Mouse (Mus musculus) activated CD4-positive, CD25-positive, alpha-beta regulatory T cell, adult 4 months (primary cell): ENCODE results near the gene Dpm3. TPM values are rescaled to one million over a fixed set of nuclear protein-coding genes. Genes with fewer than 3 reads are reported as not detected.
A peak's percentile ranks its signal among the peaks of the same experiment; 100 is the strongest.

Source experiments
- ATAC-seq: one replicate; pipeline ENCODE4 v1.8.0; 2017
- polyA plus RNA-seq, 2 experiments: library from polyadenylated mRNA; unstranded; fragments of 100-300 nt; shearing (Covaris generic); gene quantifications; one replicate each; pipeline ENCODE4 v1.2.1; 2017

Dpm3 gene
- polyA plus RNA-seq, 2 experiments from 2014 or later: 124 to 160 TPM

DNA sequence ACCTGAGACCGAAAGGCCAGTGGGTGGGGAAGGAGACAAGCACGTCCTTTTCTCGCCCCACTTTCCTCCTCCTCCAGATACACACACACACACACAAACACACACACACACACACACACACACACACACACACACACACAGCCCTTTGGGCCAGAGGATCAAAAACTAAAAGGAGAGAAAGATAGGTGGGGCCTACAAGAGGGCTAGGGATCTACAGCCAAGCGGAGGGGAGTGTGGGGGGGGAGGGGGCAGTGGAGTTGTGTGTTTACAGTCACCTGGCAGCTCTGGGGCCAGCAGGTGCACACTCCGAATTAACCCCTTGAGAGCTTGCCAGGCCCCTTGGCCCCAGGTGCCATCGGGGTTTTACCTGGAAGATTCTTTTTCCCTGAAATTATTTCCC is 26.5 kb upstream of the Dpm3 start:
- no peak for ATAC-seq

DNA sequence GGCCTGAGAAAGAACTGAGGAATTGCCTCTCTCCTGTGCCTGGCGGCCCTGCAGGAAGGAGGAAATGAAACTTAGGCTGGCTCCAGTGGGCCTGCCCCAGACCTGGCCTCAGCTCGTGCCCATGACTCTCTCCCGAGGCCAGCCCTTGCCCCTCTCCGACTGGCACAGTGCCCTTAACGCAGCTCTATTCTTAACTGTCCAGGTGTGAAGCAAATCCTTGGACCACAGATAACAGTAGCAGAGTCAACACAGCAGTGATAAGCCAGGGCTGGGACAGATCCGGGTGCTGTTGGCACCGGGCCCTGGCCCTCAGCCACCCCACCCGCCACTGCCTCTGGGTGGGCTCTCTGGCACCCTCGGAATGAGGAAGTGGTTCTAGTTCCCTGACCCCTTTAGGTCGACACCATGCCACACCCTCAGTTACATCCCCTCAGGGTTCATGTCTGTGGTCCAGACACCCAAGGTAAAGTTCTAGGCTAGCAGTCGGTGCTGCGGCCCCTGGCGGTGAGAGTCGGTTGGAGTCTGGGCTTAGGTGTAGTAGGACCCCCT is 25.5 kb upstream of the Dpm3 start:
- ATAC-seq: no peak

DNA sequence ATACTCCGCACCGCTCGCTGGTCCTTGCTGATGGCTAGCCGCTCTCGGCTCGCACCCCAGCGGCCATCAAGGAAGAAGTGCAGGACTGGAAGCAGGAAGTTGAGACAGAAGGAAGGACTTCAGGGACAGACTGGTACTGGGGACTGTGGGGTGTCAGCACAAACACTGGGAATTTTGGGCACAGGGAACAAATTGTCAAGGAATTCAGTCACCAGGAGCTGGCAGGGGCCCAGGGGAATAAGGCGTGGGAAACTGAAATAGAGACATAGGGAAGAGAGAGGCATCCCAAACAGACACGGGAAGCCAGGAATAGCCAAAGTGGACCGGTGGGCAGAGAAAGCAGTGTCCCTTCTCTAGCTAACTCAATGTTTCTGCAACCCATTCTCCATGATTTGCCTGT is 22.6 kb upstream of the Dpm3 start:
- ATAC-seq: no peak

- no peak for ATAC-seq
Observed at GRCm38 (mm10) chr3:89237682-89238081, 21.5 kb upstream of the Dpm3 start.

DNA sequence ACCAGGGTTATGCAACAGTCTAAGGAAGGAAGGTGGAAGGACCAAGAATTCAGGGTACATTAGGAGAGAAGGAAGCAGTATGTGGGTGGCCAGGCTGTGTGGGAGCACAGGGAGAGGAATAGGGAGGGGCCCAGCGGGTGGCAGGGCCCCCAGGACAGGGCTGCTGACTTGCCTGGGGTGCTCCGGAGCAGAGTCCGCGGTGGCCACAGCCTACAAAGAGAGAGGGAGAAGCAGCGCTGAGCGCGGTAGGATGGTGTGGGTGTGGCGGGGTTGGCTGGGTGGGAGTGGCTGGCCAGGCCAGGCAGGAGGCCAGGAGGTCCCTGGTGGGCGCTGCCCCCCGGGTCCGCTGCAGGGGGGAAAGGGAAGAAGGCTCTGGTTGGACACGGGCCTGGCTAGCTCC is 20.7 kb upstream of the Dpm3 start:
- ATAC-seq: no peak

- ATAC-seq: no peak
Observed at GRCm38 (mm10) chr3:89242331-89242895, 16.7 kb upstream of the Dpm3 start.

- ATAC-seq: peak; percentile 51
Observed at GRCm38 (mm10) chr3:89243609-89244008, 15.5 kb upstream of the Dpm3 start.

- no peak for ATAC-seq
Observed at GRCm38 (mm10) chr3:89244158-89244981, 14.8 kb upstream of the Dpm3 start.

DNA sequence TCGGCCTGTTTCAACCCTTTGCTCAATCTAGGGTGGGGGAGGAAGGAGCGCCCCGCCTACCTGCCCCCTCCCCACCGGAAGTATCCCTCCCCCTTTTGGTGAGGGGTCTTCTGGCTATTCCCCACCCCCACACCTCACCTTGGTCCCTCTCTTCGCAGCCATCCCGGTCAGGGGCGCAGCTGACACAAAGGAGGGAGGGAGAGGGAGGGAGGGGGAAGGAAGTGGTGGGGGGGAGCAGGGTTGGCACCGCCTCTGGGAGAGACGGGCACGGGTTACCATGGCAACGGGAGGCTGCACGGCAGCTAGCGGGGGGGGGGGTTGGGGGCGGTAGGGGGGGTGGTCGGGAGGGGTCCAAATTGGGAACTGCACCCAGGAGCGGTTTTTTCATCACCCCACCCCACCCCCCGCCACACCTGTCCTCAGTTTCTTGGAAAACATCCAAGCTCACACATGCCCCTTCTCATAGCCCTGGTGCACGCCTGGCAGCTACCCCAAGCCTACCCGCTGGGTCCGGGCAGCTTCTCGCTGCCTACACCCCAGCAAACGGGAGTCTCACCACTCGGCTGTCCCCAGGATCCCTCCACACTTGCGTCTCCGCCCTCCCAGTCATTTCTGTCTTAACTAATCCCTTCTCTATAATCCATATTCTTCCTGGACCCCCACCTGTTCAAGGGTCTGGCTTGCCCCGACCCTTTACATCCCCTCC is 14.0 kb upstream of the Dpm3 start:
- ATAC-seq: no peak

- no peak for ATAC-seq
Observed at GRCm38 (mm10) chr3:89245688-89246171, 13.4 kb upstream of the Dpm3 start, which contains the start of gene Krtcap2. TSS of gene Krtcap2 (plus strand) at chr3:89245966.

DNA sequence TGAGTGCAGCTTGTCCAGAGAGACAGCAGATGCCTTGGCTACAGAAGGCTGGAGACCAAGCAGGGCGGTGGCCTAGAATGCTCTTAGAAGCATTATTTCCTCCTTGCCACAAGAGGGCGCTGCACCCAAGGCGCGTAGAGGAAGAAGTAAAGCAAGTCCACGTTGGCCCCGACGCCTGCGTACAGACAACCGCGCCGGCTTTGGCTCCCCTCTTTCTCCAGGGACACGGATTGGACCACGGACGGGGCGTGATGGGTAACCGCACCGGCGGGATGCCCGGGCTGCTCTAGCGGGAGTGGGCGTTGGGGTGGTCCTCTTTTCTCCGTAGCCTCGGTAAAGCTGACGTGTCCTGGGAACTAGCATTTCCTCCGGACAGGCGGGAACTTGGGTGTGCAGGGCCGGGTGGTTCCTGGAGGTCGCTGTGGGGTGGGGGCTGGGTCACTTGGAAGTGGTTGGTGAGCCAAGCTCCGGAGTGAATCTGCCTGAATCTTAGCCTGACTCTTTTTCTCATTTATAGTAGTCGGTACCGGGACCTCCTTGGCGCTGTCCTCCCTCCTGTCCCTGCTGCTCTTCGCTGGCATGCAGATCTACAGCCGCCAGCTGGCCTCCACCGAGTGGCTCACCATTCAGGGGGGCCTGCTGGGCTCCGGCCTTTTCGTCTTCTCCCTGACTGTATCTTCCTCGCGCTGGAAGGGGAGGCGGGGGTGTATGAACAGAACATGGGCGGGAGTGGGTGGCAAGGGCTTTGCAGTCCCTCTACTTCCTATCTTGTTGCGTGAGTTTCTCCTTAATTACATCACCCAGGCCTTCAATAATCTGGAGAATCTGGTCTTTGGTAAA is 12.7 kb upstream of the Dpm3 start, which contains the start of gene Trim46:
TSS of gene Trim46 (minus strand) at position 49 of the 840 bp plus-strand sequence.
- ATAC-seq: peak; percentile 78

DNA sequence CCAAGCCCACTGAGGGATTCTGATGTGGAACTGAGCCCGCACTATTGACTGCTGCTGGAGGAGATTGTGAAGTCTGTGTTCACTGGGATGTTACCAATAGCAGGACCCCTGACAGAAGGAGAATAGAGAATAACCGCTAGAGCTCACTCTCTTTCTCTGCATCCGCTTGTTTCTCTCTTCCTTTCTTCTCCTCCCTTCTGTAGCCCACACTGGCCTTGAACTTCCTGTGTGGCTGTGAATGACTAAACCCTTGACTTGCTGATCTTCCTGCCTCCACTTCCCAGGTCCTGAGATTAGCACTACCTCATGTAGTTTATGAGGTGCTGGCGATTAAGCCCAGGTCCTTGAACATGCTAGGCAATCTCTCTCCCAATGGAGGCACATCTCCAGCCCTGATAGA is 11.7 kb upstream of the Dpm3 start:
- ATAC-seq: no peak

DNA sequence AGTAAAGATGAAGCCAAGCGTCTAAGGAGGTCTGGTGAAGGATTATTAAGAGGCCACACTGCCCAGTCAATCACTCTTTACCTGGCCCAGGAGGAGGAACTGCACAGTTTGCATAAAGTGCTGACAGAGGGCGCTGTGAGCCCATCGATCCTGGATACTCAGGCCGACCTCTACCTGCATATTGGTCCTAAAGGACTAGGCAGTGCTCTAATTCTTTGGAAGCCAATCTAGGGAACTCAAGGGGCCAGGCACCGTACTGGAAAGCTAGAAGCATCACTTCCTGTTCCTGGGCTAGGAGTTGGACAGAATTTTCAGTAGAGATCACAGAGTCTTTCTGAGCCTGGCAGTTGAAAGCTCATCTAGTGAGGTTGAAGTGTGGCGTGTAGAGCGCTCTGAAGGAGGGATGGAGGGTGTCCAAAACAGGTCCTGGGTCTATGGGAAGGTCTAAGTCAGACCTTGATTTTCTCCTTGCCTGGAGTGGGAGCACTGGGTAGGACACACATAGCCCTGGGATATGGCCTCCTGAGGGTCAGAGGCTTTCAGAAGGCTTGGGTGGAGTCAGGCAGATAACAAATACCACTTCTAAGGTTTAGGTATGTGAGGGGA is 8.6 kb upstream of the Dpm3 start:
- no peak for ATAC-seq

GRCm38 (mm10) chr3:89251365-89251895 is 7.7 kb upstream of the Dpm3 start:
- peak; percentile 41 for ATAC-seq

GRCm38 (mm10) chr3:89254994-89255393 is 4.2 kb upstream of the Dpm3 start:
- no peak for ATAC-seq

- ATAC-seq: no peak
Observed at GRCm38 (mm10) chr3:89256177-89256576, 3.0 kb upstream of the Dpm3 start.

- ATAC-seq: no peak
Observed at GRCm38 (mm10) chr3:89260211-89260610, 1.1 kb downstream of the Dpm3 start.

GRCm38 (mm10) chr3:89262417-89262816 is 3.3 kb downstream of the Dpm3 start:
- ATAC-seq: no peak

DNA sequence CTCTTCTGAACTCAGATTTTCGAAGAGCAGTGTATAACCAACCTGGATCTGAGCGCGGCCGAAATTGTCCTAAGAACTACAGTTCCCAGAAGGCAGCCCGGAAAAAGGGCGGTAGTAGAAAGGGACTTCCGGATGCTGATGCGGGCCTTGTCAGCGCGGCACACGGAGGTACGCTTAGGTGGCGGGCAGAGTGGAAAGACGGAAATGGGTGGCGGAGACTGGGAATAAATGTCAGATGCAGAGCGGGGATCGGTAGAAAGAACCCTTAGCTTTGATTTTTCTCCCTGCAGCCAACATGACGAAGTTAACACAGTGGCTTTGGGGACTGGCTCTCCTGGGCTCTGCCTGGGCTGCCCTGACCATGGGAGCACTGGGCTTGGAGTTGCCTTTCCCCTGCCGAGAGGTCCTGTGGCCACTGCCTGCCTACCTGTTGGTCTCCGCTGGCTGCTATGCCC is 7.3 kb downstream of the Dpm3 start:
- ATAC-seq: peak; percentile 94

DNA sequence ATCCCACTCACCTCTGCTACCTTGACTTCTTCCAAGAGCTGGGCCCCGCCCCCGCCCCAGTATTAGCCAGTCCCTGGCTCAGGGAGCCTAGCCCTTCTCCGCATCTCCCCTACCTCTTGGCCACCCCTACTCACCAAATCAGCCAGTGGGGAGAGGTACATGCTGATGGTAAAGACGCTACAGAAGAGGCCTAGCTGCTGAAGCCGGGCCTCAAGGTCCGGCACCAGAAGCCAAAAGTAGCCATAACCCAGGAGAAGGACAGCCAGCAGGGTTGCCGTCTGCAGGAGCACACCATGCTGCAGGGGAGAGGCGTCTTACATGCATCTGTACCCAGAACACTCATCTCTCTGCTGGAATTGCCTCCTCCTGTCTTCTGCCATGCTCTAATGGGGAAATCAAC is 9.8 kb downstream of the Dpm3 start:
- ATAC-seq: no peak

GRCm38 (mm10) chr3:89270051-89270755 is 11.0 kb downstream of the Dpm3 start, which contains the start of gene Slc50a1:
TSS of gene Slc50a1 (minus strand) at chr3:89270570.
- peak; percentile 62 for ATAC-seq
